Mouse (Mus musculus) C2C12 (cell line): ENCODE data around the gene Rnf207. TPM values are rescaled to one million over a fixed set of nuclear protein-coding genes. Genes with fewer than 3 reads are reported as not detected.

ENCODE experiments used
- H3K27me3 ChIP-seq: one replicate; pipeline ENCODE4 v1.6.1; 2011; ENCODE audit not compliant: control insufficient read depth, insufficient read depth, insufficient read length
- H3K36me3 ChIP-seq: one replicate; pipeline ENCODE4 v1.6.1; 2011; ENCODE audit not compliant: control insufficient read depth, insufficient read depth
- H3K4me3 ChIP-seq: one replicate; pipeline ENCODE4 v1.5.1; 2011; ENCODE audit warnings: mild to moderate bottlenecking, control low read depth; ENCODE audit not compliant: poor library complexity, insufficient read depth, severe bottlenecking
- H3K79me2 ChIP-seq: one replicate; pipeline ENCODE4 v1.6.1; 2011; ENCODE audit not compliant: control insufficient read depth, insufficient read depth
- H3K79me3 ChIP-seq: one replicate; pipeline ENCODE4 v1.6.1; 2011; ENCODE audit warnings: low read depth, control low read depth
- H3ac ChIP-seq: one replicate; pipeline ENCODE3; 2011; ENCODE audit warnings: low read depth; ENCODE audit not compliant: control insufficient read depth, insufficient read length
- CEBPB ChIP-seq: IDR thresholded peaks from one replicate; pipeline ENCODE4 v1.6.1; 2011; ENCODE audit warnings: low read depth, mild to moderate bottlenecking, control low read depth, moderate library complexity
- CTCF ChIP-seq: IDR thresholded peaks from one replicate; pipeline ENCODE4 v1.5.1; 2011; ENCODE audit not compliant: control insufficient read depth, insufficient read depth, insufficient read length
- FOSL1 ChIP-seq: IDR thresholded peaks from one replicate; pipeline ENCODE4 v1.8.0; 2011; ENCODE audit warnings: mild to moderate bottlenecking, low read length; ENCODE audit not compliant: poor library complexity, insufficient read depth, severe bottlenecking
- MAX ChIP-seq: IDR thresholded peaks from one replicate; pipeline ENCODE4 v1.6.1; 2011; ENCODE audit warnings: mild to moderate bottlenecking, control low read depth
- MYOD1 ChIP-seq: IDR thresholded peaks from one replicate; pipeline ENCODE4 v1.6.1; 2011; ENCODE audit warnings: low read depth; ENCODE audit not compliant: control insufficient read depth, insufficient read length
- MYOG ChIP-seq: IDR thresholded peaks from one replicate; pipeline ENCODE4 v1.6.1; 2011; ENCODE audit not compliant: control insufficient read depth, insufficient read length; ENCODE audit errors: extremely low read depth
- USF1 ChIP-seq: IDR thresholded peaks from one replicate; pipeline ENCODE4 v1.6.1; 2011; ENCODE audit warnings: low read depth, mild to moderate bottlenecking, control low read depth, moderate library complexity
- polyA plus RNA-seq: library from polyadenylated mRNA; unstranded; fragments of >200 nt; fragmentation: generic; extraction: Trizol; gene quantifications from one replicate; pipeline ENCODE4 v1.2.1, GENCODE M21; 2012; ENCODE audit warnings: missing spikeins

Gene Rnf207
- polyA plus RNA-seq, 1 experiment, result 0.23 TPM

DNA sequence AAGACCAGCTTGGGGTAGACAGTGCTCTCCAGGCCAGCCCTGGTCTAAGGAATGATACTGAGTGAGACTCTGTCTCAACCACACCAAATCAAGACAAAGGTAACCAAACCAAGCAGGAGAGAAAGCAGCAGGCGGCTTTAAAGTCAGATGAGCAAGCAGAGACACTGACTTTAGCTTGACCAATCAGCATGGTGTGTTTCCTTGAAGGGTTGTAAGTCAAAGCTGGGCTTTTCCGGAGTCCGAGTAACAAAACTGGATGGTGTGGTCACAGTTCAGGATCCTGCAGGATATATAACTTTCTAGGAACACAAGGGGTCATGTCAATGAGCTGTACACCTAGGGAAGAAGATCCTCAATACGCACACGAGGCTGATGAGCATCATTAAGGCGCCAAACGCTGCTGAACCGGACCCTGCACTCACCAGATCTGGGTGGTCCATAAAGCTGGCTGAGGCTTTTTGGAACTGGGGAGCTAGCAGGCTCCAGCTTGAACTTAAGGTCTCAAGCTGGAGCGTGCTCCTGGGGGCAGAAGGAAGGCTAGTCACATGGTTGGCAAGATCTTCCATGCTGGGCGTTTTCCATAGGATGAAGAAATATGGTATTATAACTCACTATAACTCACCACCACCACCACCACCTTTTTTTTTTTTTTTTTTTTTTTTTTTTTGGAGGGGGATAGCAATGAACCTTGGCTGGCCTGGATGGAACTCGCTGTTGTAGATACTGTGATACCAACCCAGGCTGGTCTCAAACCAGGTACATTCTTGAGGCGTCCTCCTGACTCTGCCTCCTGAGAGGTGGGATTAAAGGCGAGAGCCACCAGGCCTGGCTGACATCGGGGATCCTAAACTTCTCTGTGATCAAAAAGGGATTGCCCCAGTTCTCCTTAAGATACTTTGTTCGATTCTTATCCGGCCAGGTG is 6.1 kb upstream of the Rnf207 start:
- H3K4me3 ChIP-seq, result peak overlapping the region; percentile 24
- peaks cover 40% of the 10 kb centered on the region for H3K79me3 ChIP-seq
- peaks cover 43% of the 10 kb centered on the region for H3K79me2 ChIP-seq
- no peak for TF ChIP-seq CEBPB
- no peak for TF ChIP-seq MYOD1
- no peak for TF ChIP-seq MAX
- no peak for TF ChIP-seq MYOG
- no peak for TF ChIP-seq CTCF
- TF ChIP-seq FOSL1, result no peak
- TF ChIP-seq USF1, result no peak
- no peak overlapping the region for H3ac ChIP-seq
- H3K36me3 ChIP-seq, result peaks cover 30% of the 10 kb centered on the region
- no peaks in the 10 kb centered on the region for H3K27me3 ChIP-seq

DNA sequence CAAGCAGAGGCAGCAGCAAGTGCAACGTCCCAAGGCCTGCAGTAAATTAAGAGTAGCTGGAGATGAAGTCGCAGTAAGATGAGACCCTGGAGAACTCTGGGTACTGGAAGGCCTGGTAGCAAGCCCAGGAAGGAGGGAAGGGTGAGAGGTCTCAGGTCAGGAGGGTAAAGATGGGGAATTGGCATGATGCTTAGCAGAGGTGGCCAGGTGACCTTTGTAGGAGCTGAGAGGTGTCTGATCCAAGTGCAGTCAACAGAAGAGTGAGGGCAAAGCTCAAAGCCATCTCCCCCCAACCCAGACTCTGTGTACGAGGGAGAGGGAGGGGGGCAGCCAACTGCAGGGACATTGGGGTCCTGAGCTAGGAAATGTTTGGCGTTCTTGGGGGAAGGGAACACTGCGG is 2.7 kb upstream of the Rnf207 start:
- Histone ChIP-seq H3K27me3 (peaks cover 3% of the 10 kb centered on the region), H3ac (no peak overlapping the region), H3K79me2 (peaks cover 9% of the 10 kb centered on the region), H3K79me3 (peaks cover 7% of the 10 kb centered on the region), H3K4me3 (no peak overlapping the region), H3K36me3 (no peaks in the 10 kb centered on the region)
- TF ChIP-seq MAX, result no peak
- no peak for TF ChIP-seq MYOD1
- TF ChIP-seq FOSL1, result no peak
- TF ChIP-seq MYOG, result no peak
- TF ChIP-seq CEBPB, result no peak
- TF ChIP-seq CTCF, result no peak
- no peak for TF ChIP-seq USF1

DNA sequence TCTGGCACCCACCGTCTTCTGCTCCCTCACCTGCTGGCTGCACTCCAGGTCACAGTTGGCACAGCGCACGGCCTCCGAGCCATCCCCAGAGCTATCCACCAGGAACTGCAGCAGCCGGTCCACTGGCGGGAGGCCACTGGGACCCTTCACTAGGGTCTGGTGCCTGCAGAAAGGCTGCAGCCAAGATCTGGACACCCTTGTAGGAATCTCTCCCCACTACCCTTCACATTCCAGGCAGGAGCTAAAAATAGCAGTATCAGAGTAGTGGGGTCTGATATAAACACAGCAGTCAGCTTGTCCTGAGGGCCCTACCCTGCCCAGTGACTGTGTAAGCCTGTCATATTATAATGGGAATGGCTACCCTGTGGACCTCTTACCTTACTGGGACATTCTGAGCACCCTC is 1.2 kb downstream of the Rnf207 start:
- Histone ChIP-seq H3K79me2 (no peaks in the 10 kb centered on the region), H3K36me3 (no peaks in the 10 kb centered on the region), H3ac (no peak overlapping the region), H3K4me3 (no peak overlapping the region), H3K79me3 (no peaks in the 10 kb centered on the region), H3K27me3 (peaks cover 23% of the 10 kb centered on the region)
- no peak for TF ChIP-seq MAX
- no peak for TF ChIP-seq MYOD1
- no peak for TF ChIP-seq USF1
- TF ChIP-seq CTCF, result no peak
- TF ChIP-seq MYOG, result no peak
- no peak for TF ChIP-seq FOSL1
- TF ChIP-seq CEBPB, result no peak

DNA sequence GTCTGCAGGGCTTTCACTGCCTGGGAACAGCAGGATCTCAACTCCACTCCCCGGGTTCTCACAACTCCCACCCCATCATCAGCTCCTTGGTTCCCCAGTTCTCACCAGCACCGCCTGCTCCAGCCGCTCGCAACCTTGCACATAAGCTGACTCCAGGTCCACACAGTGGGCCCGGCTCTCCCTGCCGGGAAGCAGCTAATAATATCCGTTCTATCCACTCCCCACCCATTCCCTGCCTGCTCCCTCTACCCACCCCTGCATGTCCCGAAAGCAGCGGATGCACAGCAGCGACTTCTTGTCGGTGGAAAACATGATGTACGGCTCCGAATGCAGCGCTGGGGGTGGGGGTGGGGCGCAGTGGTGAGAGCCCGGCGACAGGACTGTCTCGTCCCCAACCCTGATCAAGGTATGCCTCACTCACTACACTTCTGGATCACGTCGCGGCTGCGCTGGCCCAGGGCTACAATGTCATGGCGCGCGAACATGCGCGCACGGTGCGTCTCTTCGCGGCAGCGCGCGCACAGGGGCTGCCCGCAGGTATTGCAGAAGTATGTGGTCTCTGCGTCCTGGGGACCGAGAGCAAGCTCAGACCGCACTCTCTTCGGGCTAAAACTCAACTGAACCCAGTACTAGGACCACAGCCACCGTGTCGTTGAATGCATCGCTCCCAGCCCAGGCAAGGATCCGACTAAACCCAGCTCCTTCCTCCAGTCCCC is 3.1 kb downstream of the Rnf207 start:
- Histone ChIP-seq H3K27me3 (peaks cover 23% of the 10 kb centered on the region), H3K79me3 (no peaks in the 10 kb centered on the region), H3K79me2 (no peaks in the 10 kb centered on the region), H3ac (no peak overlapping the region), H3K4me3 (no peak overlapping the region), H3K36me3 (no peaks in the 10 kb centered on the region)
- TF ChIP-seq CTCF, result no peak
- TF ChIP-seq MYOG, result no peak
- TF ChIP-seq MAX, result no peak
- TF ChIP-seq MYOD1, result no peak
- no peak for TF ChIP-seq CEBPB
- no peak for TF ChIP-seq USF1
- TF ChIP-seq FOSL1, result no peak

DNA sequence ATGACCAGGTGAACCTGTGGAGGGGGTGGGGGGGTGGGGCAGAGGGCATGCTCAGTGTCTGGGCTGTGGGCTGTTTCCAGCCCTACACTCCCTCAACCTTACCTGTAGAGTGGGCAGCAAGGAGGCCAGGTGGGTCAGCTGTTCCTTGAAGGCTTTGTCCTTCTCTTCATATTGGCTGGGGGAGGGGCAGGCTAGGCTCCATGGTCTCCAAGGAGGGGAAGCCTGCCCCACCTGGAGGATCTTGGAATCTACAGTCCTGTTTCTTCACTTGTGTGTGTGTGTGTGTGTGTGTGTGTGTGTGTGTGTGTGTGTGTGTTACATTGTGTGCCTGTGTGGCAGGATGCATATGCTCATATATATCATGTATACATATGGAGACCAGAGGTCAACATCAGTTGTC is 4.9 kb downstream of the Rnf207 start:
- TF ChIP-seq USF1 (no peak), MYOD1 (no peak), MAX (no peak), MYOG (no peak), CTCF (no peak), FOSL1 (no peak), CEBPB (no peak)
- H3K79me2 ChIP-seq, result no peaks in the 10 kb centered on the region
- H3K4me3 ChIP-seq, result no peak overlapping the region
- no peaks in the 10 kb centered on the region for H3K79me3 ChIP-seq
- no peaks in the 10 kb centered on the region for H3K36me3 ChIP-seq
- H3ac ChIP-seq, result no peak overlapping the region
- H3K27me3 ChIP-seq, result peaks cover 23% of the 10 kb centered on the region
